Mouse (Mus musculus): ENCODE results near the gene Slc9a2. TPM values are rescaled to one million over a fixed set of nuclear protein-coding genes. Genes with fewer than 3 reads are reported as not detected.
"Not testable (repeated sequence)": the region's sequence is repeated elsewhere in the genome, so short reads cannot be mapped to it uniquely, and the experiment has no call there.

The Slc9a2 gene
- total RNA-seq (2021) = 0.12 TPM in 1 of 2 replicates, not detected in the other
- long read RNA-seq = 0 reads

GRCm38 (mm10) chr1:40680067-40680867, at the start of gene Slc9a2:
Gene Slc9a2 (plus strand): TSS chr1:40680574.
- DNase-seq = no peak

- DNase-seq = no peak
Observed at GRCm38 (mm10) chr1:40632407-40633062, 47.8 kb upstream of the Slc9a2 start.

GRCm38 (mm10) chr1:40634608-40635007, 45.8 kb upstream of the Slc9a2 start:
- DNase-seq = no peak

- DNase-seq = no peak
Observed at GRCm38 (mm10) chr1:40648234-40648633, 32.1 kb upstream of the Slc9a2 start.

GRCm38 (mm10) chr1:40650803-40651497, 29.4 kb upstream of the Slc9a2 start:
- no peak for DNase-seq

GRCm38 (mm10) chr1:40657035-40657434, 23.3 kb upstream of the Slc9a2 start:
- DNase-seq = no peak

GRCm38 (mm10) chr1:40657978-40658496, 22.3 kb upstream of the Slc9a2 start:
- peak; percentile 38 for DNase-seq

- DNase-seq = no peak
Observed at GRCm38 (mm10) chr1:40659017-40659416, 21.4 kb upstream of the Slc9a2 start.

- no peak for DNase-seq
Observed at GRCm38 (mm10) chr1:40659496-40659895, 20.9 kb upstream of the Slc9a2 start.

GRCm38 (mm10) chr1:40660838-40661237, 19.5 kb upstream of the Slc9a2 start:
- DNase-seq = no peak

- no peak for DNase-seq
Observed at GRCm38 (mm10) chr1:40665401-40666370, 14.7 kb upstream of the Slc9a2 start.

GRCm38 (mm10) chr1:40667442-40667841, 12.9 kb upstream of the Slc9a2 start:
- DNase-seq = not testable (repeated sequence)

- no peak for DNase-seq
Observed at GRCm38 (mm10) chr1:40670025-40670424, 10.3 kb upstream of the Slc9a2 start.

- no peak for DNase-seq
Observed at GRCm38 (mm10) chr1:40671490-40671889, 8.9 kb upstream of the Slc9a2 start.

- DNase-seq = no peak
Observed at GRCm38 (mm10) chr1:40677306-40677705, 3.1 kb upstream of the Slc9a2 start.

- DNase-seq = peak; percentile 41
Observed at GRCm38 (mm10) chr1:40680868-40681698, 709 bp downstream of the Slc9a2 start.

GRCm38 (mm10) chr1:40681699-40682510, 1.5 kb downstream of the Slc9a2 start:
- no peak for DNase-seq

GRCm38 (mm10) chr1:40694296-40694695, 13.9 kb downstream of the Slc9a2 start:
- no peak for DNase-seq

GRCm38 (mm10) chr1:40696436-40696835, 16.1 kb downstream of the Slc9a2 start:
- no peak for DNase-seq

GRCm38 (mm10) chr1:40705099-40705498, 24.7 kb downstream of the Slc9a2 start:
- DNase-seq = no peak

Data from adrenal gland, postnatal 25 days (tissue).